Mouse (Mus musculus) cerebellum, postnatal 4 days (tissue): ENCODE measurements around the gene Adamts5.

ENCODE experiments used
- DNase-seq, 2 experiments: peaks; one replicate each; pipeline ENCODE4 v3.0.0; 2022; ENCODE audit warnings: low spot score in 2 of 2, mixed read lengths in 1 of 2

Adamts5 gene

DNA sequence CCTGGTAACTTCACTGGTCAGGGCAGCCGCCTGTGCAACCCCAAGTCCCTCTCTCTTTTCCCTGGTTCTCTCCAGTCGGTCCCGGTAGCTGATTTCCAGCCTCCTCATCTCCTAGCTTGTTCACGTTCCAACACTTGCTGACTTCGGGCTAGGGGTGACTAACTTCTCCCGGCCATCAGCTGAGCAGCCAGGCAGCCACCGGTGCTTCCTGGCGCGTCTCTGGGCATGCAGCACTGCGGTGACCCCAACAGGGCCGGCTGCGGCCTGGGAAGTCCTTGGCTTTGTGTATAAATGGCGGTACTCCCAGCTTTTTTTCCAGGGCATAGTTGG lies at the start of gene Adamts5:
TSS of gene Adamts5 (minus strand) at position 248 of the 330 bp plus-strand sequence.
- DNase-seq = peak in 1 of 2 experiments; percentile 9

DNA sequence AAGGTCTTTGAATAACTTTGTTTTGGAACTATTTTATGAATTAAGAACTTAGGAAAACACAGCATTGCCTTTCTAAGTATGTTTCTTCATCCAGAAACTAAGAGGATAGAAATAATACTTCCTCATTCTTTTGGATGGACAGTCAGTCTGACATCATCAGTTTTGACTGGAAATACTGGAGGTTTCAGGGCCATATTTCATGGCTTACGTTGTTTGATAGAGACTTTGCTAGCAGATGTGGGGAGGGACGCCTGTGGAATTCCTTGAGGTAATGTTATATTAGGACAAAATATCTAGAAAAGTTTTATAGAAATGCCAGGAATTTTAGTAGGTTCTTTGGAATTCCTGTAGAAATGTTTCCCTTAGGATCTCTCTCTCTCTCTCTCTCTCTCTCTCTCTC lies 48.7 kb upstream of the Adamts5 start:
- DNase-seq = no peak

DNA sequence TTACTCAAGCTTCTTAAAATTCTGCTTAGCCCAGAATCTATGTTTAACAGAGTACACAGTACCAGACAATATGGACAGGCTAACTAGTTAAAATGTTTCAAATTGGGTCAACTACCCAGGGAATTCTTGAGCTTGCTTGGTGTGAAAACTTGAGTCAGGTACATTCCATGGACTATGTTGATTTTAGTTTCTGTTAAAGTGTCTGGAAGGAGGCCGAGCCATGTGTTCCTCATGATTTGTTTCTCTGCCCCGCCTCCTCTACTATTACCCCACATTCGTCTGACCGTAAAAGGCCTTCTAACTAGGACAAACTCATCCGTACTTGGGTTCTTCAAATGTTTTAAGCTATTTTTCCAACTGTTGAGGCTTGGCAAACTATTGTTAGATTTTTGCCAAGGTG lies 24.4 kb upstream of the Adamts5 start:
- DNase-seq = no peak

DNA sequence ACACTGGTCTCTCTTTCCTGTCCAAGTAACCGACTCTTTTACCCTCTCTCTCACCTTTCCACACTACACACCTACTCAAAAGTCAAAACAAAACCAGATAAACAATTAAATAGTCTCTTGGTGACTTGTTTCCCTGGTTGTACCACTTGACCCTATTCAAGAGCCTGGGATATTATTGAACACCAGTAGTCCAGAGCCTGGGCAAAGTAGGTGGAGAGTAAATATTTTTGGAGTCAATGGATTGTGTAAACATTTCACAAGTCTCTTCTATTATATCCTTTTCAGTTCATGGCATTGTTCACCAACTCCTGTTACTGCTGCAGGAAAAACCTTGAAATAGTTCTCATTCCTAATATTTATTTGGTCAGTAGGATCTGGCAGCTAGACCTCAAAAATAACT lies 20.8 kb upstream of the Adamts5 start:
- no peak for DNase-seq

DNA sequence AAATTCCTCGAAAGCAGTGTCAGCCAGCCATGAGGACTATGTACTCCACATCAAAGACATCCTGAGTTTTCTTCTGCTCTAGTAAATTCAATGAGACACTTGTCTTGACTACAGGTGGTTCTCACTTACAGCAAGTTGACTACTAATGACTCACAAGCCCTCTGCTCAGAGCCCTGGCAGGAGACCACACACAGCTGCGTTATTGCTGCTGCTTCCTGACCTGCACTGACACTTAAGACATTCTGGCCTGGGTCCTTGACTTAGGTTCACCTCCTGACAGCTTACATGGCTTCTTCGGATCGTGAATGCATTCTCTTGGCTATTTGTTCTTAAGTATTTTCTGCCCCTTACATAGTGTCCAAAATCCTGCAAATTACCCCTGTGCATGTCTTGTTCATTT lies 18.5 kb upstream of the Adamts5 start:
- DNase-seq = no peak

DNA sequence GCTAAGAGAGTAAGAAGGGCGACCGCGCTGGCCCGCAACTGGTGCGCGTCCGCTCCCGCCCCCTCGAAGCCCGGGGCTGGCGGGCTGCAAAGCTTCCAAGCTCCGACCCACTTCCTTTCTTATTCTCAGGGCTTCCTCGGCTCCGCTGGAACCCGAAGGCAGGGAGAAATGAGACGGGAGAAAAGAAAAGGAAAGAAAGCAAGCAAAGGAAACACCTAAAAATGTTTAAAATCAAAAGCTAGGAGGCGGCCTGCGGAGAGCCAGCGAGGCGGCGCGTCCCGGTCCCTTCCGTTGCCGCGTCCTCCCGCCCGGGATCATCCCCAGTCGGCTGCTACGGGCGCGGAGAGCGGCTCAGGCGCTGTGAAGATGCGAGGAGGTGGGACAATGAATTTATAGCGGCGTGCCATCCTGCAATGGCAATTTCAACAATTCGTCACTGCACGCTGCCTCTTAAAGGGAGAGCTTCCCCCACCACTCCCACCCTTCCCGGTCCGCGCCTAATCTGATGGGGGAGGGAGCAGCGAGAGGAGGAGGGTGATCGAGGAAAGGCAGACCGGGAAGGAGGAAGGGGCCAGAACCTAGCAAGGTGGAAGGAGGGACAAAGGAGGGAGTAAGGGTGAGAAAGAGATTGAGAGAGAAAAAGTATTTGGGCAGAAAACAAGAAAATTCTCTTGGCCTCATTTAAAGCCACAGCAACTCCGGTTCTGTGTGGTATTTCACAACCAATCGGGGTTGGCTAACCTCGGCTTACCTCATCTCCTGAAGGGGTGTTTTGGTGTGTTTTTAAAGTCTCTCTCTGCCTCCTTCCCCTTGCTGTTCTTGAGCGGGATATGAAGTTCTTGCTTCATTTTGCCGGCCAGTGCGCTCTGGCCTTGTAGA lies 687 bp downstream of the Adamts5 start:
- DNase-seq = peak; percentile 23 to 42

DNA sequence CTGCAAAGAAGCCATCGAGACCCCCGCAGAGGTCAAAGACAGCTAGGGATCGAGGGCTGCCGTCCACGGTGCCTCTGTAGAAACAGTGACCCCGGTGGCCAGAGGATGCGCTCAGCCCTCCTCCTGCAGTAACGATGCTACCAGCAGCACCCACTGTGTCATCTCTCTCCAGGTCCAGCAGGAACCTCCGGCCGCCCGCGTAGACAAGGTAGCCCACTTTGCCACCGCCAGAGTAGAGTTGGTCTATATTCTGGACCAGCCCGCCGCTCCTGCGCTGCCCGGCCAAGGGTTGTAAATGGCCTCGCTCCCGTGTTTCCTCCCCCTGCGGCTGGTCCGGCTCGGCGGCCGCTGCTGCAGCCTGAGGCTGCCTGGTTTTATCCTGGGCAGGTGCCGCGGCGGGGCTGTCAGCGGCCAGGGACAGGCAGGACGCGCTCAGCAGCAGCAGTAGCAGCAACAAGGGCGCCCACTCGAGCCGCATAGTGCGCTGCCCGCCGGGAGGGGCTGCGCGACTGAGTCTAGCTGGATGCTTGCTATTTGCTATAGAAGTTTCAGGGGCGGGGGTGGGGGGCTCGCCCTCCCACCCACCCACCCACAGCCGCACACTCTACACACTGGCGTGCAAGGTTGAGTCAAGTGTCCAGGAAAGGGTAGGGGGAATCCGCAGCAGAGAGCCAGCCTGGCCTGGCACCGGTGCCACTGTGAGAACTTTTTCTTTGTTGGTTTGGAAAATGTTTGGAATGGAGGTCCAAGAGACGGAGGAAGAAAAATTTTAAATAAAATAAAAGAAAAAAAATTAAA lies 1.6 kb downstream of the Adamts5 start:
- DNase-seq = peak in 1 of 2 experiments; percentile 30

DNA sequence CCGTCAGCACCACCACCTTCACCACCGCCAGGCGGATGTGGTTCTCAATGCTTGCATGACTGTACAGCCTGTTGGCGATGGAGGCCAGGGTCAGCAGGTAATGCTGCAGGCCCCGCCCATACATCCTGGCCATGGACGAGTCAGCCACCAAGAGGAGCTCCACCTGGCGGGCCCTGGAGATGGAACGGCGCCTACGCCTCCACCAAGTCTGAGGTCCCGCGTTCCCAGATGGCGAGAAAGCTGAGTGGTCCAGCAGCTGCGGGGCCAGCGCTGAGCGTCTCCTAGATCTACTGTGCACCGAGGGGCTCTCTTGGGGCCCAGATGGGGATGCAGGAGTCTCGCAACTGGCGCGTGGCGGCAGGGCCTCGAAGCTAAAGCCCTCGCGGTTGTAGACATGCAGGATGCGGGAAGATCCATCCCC lies 2.3 kb downstream of the Adamts5 start:
- peak; percentile 25 to 41 for DNase-seq

DNA sequence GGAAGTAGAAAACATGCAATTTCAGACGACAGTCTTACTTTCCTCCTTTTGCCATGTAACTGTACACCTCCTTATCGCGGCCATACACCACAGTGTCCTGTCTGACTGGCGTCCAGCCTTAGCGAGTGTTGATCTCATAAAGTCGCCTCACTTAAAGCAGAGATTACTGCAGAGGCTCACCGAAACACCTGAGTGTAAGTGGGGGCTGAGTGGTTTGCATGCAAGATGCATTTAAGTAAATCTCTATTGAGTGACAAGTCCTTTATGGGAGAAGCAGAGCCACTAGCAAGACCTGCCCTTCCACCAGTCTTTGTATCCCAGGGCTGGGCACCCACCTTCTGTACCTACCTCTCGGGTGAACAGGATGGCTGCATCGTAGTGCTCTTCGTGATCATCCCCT lies 2.8 kb downstream of the Adamts5 start:
- no peak for DNase-seq

DNA sequence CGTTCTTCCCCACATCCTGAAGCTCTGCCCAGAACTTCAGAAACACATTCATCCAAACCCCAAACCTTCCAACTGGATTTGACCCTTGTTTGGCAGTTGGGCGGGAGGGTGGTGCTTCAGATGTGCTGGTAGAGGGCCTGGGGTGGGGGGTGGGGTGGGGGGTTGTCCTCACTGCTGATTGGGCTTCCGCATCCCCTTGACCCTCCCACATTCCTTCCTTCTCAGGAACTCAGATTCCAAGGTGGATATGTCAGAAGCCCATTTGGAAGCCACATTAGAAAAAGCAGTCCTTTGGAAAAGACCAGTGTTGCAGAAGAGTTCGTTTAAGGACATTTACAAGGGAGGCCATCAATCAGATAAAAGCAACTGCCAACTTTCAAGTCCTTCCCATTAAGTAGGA lies 3.2 kb downstream of the Adamts5 start:
- DNase-seq = no peak

DNA sequence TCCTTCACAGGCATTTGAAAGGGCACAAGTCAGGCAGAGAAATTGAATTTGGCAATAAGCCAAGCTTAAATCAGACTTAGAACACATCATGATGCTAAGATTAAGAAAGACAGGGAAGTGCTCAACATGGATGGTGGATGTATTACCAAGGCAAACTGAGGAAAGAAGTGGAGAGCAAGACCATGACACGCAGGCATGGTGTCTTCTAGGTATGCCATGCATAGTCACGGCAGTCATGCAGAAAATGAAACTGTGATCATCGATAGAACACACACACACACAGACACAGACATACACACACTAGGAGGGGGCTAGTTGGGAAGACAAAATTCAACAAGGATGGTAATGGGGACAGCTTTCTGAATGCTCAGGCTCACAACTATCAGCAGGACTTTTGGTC lies 3.8 kb downstream of the Adamts5 start:
- DNase-seq = no peak

DNA sequence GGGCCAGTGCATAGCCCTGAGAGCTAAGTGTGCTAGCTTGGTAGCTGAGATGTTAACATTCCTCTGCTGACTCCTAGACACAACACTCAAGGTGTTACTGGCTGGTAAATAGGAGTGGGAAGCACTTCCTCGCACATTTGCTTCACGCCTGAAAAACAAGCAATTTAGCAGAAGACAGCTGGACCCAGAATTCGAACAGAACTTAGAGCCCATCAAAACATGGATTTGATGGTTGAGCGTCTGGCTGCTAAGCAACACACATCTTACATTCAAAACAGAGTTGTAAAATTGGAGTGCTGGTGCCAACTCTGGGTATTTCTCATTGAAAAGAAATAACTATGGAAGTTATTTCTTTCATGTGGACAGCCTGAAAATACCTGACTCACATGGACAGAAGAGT lies 5.7 kb downstream of the Adamts5 start:
- no peak for DNase-seq

DNA sequence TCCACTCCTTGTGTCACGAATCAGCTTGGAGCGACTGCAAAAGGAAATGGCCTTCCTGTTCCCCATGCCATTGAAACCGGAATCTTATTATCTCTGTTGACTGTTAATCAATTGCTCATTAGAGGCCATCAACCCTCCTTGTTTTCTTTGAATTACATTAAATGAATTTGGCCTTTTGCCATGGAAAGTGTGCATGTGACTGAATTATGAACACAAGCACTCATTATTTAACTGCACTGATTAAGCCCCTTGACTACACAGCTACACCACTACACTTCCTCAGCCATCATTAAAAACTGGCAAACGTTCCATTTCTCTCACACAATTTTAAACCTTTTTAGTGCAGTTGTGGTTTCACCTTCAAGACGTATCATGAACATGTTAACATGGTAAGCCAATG lies 11.8 kb downstream of the Adamts5 start:
- no peak for DNase-seq

DNA sequence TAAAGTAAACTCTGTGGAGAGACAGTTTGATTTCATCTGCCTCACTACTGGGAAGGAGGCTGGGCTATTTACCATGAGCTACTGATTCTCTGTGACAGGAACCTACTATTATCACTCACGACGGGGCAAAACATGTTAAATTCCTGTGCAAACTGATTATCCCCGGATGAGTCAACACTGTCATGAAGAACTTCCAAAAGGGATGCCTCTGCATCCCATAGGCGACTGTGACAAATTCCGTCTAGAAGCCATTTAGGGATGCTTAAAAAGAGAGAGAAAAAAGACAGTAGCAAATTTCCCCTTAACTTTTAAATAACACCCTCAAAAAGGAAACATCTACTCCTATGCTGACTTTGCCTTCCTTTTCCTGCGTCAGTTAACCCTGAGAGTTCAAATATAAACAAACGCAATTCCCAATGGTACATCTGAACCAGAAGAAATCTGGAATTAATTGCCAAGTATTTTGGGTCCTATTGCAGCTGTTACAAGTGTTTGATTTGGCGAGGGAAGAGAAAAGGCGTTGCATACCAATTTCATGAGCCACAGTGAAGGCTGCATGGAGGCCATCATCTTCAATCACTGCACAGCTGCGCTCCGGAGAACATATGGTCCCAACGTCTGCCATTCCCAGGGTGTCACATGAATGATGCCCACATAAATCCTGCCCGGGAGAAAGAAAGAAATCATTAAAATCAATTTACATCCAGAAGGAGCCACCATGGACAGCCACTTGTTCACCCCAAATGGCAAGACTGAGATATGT lies 14.2 kb downstream of the Adamts5 start:
- DNase-seq = peak in 1 of 2 experiments; percentile 28

DNA sequence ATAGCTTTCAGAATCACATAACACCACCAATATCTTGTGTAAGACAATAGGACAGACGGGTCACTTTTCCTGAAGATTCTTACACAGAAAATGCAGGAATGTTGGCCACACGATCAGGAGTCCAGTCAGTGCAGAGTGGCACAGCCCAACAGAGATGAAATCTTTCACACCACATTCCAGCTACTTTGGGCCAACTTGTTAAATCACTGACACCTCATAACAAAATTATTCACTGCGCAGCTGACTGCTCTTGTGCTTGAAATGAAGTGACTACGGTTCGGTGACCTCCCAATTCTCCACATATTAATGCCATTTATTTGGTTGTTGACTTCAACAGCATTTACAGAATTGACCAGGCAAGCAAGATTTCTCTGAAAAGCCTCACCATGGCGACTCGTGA lies 22.6 kb downstream of the Adamts5 start:
- no peak for DNase-seq

DNA sequence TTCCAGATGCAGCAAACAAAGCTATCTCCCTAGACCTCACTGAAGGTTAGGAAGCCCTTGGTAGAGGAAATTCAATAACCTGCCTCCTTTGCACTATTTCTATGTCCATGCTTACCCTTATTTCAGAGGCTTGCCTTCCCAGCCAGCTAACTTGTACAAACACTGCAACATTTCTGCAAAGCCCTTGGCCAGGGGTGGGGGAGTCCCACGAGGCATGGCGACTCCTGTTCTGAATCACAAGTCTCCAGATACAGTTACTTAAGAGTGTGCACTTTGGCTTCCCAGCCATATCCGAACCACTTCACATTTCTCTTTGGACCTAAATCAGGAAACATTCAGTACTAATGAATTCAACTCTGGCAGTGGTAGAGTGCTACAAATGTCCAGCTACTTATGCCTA lies 27.5 kb downstream of the Adamts5 start:
- DNase-seq = no peak

DNA sequence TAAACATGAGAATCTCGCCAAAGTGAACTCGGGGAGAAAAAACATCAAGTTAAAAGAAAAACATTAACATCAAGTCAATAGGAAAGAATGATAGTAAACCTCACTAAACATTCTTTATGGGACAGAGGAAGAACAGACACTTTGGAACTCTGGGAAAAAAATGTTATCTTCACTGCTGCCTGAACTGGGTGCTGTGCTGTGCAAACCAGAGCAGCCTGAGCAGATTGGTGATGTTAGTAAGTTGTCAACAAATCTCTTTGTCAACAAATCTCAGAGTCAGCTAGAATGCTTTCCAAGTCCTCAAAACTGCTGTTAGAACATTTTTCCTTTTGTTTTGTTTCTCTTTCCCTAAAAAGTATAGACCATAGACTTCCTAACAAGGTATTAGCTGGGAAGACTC lies 29.7 kb downstream of the Adamts5 start:
- DNase-seq = no peak

DNA sequence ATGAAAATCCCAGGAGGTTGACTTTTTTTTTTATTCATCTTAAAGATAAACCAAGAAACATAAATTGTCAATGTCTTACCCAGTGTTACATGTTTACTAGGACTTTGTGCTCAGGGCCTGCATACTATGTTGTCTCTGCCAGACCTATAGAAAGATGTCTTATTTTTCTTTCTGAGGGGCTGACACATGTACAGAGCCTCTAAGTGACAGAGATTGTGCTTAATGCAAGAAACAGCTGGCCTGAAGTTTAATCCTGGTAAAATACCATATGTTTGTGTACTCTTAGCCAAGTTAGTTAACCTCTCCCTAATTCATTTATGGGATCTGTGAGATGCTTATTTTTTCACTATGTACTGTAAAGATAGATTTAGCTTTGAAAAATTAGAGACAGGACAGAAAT lies 30.4 kb downstream of the Adamts5 start:
- DNase-seq = no peak

DNA sequence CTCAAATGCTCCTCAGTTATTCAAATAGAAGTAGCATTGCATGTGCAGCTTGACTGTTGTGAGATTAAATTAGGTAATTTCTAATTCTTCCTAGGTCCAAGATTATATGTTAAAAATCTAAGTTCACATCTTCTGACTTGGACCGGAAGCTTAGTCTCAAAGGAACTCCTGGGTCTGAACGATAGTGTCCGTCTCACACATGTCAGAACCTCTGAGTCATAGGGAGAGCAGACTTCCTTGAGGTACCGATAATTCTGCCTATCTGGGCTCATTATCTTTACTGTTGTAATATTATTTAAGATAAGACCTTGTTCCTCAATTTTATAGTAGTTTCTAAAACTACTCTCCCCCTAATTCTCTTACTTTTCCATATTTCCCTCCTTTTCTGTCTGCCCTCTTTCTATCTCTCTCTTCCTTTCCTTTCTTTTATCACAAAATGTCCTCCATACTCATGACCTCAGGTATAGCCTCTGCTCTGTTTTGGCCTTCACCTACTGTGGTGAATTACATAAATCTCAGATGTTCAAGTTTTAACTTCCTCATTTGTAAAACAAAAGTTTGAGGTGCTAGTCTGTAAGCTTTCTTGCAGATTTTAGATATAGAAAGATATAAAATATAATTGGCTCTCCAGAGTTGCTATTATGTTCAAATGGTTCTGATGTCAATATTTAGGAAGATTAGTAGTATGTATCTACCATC lies 36.8 kb downstream of the Adamts5 start:
- DNase-seq = no peak

DNA sequence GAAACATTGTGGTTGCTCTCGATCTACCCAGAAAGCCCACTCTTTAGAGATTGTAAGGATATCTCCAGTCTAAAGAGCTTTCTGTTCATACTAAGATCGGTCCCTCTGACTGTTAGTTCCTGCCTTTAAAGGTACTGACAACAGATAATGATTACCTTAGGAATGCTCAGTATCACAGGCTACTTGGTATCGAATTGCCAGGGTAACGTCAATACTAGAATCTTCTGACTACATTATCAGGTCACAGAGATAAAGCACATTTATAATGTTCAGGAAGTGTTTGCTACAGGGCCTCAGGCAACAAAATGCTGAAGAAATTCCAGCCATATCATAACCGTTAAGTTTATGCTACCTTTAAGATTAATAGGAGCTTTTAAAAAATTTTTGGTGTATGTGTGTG lies 47.1 kb downstream of the Adamts5 start:
- DNase-seq = no peak

DNA sequence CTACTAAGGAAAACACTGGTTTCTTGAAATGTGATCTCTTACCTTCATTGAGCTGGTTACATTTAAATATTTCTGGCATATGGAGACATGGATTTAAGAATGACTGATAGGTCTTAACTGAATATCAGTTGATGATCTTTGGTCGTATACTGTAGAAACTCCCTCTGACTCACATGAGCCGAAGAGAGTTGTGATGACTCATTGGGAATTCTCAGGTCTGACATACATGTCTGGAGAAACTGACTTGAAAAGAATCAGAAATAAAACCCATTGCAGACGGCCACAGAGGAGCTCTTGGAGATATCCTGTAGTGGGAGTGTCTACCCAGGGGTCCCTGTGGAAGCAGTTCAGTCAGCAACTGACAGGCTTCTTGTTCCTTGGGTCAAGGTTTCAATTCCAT lies 74.6 kb downstream of the Adamts5 start:
- no peak for DNase-seq
